Mouse (Mus musculus) adrenal gland, postnatal 36 days (tissue): ENCODE data around the gene Pgm1. TPM values are rescaled to one million over a fixed set of nuclear protein-coding genes. Genes with fewer than 3 reads are reported as not detected.
A peak's percentile ranks its signal among the peaks of the same experiment; 100 is the strongest.

Source experiments
- DNase-seq, 2 experiments: peaks; one replicate each; pipeline ENCODE4 v3.0.0; 2021; ENCODE audit warnings: mixed read lengths in 1 of 2
- total RNA-seq, 2 experiments: library from RNA; stranded (reverse); gene quantifications; 2 replicates each; pipeline ENCODE4 v1.2.3; 2021

The Pgm1 gene
- total RNA-seq, 2 experiments from 2014 or later = 68.0 to 115 TPM

DNA sequence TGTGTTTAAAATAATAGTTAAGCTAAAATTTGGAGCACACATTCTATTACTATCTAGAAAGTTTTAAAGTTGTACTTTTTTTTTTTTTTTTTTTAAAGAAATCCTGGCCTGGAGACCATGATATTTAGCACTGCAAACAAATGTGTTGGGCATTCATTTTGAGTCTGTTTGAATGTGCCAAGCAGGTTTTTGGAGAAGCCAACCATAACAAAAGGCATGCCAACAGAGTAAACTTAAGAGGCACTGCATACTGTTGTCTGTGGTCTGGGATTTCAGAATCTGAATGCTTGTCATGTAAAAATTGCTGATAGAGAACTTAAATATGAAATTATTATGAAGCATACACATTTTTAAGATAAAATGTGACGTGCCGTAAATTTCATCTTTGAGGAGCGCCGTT, 28.0 kb downstream of the Pgm1 start:
- no peak for DNase-seq

DNA sequence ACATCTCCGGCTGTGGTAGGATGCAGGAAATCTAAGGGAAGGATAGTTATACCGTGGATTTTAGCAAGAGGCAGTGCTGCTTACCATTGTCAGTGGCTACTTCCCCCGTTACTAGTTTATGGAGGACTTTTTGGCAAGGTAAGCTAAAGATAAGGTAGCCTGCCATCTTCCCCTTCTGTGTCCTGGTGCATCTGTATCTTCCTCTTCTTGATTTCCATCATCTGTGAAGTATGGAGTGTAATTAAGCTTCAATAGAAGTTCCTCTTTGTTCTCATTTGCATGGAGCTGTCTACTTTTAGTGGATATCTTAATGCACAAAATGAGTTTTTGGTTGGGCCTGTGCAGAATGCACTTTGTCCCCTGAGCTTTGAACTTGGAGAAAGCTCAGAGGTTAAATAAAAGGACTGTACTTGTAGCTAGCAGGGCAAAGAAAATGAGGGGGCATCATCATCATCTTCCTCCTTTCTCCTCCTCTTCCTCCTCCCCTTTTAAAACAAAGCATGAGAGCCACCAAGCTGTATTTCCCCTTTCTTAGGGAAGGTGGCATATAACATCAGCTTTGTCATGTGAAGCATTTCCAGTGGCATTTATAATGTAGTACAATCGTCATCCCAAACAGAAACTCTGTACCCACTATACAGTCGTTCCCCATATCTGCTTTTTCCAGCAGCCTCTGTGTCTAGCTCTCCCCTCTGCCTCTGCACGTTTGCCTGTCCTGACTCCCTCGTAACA, 29.0 kb downstream of the Pgm1 start:
- DNase-seq = no peak

DNA sequence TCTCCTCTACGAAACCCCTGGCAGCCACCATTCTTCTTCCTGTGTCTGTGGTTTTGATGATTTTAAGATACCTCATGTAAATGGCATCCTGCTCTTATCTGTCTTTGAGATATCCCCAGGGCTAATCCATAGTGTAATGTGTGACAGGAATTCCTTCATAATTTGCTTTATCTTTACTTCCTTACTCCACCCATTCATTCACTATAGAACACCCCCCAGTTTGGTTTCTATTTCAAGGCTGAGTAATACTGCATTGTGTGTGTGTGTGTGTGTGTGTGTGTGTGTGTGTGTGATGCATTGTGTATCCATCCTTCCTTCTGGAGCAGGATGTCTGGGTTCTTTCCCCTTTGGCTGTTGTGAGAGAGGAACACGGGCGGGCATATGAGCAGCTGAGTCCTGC, 30.1 kb downstream of the Pgm1 start:
- no peak for DNase-seq

DNA sequence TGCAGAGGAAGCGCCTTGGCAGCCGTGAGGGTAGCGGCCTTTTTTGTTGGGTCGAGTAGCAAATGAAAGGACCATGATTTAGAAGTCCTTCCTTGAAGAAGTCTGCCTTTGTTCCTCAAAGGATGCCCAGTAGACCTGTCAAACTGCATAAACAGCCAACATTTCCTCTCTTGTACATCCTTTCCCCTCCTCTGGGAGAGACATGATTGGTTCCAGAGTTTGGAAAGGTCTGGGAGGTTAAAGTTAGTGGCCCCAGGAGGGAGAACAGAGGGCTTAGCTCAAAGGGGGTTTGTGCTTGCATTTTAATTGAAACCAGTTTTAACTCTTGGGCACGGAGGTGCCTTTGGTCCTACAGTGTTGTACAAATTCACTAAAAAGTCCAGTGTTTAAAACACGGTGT, 37.3 kb downstream of the Pgm1 start:
- no peak for DNase-seq

DNA sequence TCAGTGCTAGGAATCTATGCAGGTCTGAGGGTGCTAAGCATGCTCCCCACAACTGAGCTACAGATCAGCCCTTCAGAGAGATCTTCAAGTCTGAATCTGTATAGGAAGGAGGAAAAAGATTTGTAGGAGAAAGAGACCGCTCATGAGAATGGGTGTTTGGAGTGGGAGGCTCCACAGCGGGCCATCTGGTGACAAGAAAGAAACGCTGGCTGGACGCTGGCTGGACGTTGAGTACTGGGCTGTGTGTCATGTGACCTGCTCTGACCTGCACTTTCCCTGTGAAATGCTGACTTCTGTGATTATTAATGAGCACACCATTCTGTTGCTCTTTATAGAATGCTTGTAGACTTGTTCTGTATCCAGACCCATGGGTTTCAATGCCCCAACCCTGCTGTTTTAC, 40.1 kb downstream of the Pgm1 start:
- peak in 1 of 2 experiments; percentile 10 for DNase-seq

DNA sequence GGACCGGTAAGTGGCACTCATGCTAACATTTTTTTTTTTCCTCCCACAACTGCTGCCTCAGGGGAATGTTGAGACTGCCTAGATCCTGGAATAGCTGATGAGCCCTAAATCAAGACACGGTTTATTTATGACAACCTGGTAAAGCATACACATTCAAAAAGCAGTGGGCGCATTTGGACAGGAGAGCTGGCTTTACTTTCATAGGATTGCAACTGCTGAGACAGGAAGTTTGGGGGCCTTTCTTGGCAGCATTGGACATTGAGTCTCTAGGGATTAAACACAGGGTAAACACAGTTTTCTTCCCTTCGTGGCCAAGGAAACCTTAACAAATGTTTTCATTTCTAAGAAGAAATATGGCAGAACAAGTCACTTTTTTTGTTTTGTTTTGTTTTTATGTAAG, 40.9 kb downstream of the Pgm1 start:
- DNase-seq = no peak

DNA sequence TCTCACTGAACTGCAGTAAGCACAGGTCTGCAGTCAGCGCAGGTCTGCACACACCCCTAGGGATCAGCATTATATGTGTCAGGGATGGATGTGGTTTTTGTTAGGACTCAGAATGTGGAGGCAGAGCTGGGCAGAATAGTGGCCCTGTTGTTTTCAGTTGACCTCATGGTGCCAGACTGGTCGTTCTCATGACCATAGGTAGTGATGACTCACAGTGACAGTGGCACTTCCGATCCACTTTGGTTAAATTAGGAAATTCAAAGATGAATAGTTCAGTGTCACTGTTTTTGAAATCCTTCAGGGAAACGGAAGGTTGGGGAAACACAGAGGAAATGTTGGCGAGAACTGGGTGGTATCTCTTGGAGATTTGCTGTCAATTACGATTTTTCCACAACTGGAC, 43.7 kb downstream of the Pgm1 start:
- DNase-seq = no peak

DNA sequence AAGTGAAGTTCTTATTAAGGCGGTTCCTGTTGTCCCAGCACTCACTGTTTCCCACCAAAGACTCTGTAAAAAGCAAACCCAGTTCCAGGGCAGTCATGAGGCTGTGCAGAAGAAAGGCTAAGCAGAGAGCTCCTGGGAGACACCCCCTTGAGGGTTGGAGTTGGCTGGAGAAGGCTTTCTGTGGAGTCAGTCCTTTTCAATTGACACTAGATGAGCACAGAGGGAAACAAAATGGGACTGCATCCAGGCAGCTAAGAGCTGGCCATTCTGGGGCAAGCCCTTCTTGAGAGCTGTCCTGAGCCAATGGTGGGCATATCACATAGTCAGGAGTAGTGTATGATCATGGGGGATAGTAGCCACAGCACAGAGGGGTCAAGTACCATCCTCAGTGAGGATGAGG, 44.7 kb downstream of the Pgm1 start:
- no peak for DNase-seq

DNA sequence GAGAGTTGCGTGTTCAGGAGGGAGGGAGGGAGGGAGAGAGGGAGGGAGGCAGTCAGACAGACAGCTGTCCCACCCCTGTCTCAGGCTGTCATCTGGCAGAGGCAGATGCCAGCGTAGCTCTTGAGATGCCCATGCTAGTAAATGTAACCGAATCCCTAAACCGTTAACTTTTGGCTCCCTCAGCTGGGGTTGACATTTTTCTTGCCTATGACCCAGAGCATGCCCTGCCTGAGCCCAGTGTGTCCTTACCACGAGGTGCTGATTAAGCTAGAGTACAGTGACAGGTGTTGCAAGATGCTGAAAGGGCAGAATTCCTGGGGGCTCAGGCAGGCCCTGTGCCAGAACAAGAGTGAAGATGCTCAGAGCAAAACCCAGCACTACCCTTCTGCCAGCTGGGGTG, 45.2 kb downstream of the Pgm1 start:
- DNase-seq = no peak

DNA sequence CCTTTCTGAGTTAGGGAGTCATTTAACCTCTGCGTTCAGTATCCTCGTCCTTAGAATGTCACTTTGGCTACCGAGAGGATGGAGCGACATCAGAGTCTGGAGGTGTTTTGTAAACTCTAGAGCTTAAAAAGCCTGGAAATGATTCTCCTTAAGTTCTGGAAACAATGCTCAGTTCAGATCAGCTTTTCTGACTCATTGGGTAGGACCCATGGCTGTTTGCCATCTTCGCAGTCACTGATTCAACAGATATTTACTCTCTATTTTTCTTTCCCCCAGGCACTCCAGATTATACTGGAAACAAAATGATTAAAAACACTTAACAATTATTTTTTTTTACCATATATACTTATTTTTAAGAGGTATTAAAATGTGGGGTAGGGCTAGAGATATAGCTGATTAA, 50.1 kb downstream of the Pgm1 start:
- DNase-seq = peak in 1 of 2 experiments; percentile 30

DNA sequence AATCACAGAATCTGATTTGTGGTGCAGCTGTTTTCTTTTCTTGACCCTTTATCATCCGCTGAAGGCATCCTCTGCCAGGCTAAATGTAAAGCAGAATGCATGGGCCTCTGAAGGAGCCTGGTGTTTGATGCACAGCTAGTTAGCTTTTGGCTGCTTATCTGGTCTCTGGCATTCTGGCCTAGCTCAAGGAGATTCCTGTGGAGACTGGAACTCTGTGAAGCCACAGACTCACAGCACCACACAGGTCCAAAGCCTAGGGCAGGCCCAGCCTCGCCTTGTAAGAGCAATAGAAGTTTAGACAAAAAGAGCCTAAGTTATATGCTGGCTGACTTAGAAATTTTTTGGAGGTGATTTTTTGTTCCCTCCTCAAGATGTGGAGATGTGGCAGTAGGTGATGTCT, 52.0 kb downstream of the Pgm1 start:
- no peak for DNase-seq

DNA sequence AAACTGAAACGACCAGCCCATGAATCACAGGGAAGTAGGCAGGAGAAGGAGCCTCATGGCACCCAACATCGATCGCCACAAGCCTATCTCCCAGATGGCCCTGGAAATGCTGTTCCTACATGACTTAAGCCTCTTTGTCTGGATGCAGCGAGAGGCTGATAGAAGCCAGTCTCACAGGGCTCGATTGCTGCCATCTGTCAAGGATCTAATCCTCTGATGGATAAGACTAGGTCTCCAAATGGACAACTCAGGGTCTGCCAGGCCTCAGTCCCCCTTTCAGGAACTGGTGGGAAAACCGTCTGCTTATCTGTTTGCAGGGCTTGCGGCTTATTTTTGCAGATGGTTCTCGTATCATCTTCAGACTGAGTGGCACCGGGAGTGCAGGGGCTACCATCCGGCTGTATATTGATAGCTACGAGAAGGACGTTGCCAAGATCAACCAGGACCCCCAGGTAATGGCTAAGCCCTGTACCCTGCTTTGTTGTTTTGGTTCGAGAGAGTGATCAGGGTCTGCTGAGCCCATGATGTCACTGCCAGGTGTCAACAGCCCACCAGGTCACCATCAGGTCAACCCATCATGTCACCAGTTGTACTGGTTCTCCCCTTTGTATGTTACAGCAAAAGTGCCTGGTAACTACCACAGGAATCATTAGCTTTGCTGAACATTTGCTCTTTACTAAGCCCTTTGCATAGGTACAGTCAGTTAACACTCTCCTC, 54.6 kb downstream of the Pgm1 start:
- DNase-seq = no peak

DNA sequence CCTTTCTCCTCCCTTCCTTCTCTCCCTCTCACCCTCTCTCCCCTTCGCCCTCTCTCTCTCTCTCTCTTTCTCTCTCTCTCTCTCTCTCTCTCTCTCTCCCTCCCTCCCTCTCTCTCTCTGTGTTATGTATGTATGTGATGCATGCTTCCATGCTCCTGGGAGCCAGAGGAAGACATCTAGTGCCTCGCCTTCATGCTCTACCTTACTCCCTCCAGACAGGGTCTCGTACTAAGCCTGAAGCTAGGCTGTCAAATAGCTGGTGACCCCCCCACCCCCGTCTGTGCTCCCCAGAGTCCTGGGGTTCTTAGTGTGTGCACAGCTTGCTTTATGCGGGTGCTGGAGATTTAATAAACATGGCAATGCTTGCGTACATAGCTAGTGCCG, 55.1 kb downstream of the Pgm1 start:
- no peak for DNase-seq

DNA sequence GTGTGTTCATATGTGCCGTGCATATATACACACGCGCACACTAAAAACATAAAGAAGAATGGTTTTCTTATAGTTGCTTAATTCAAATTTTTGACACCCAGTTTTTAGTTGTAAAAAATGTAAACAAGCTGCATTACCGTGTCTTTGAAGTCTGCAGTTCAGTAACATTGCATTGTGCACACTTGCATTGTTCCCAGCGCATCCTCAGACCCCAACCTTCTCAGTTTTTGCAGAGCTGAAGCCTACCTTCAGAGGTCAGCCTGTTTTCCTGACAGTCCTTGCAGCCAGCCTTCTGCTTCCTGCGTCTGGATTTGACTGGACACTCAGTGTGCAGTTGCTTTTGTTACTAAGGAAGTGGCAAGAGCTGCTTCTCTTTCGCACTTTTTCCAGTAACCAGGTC, 55.9 kb downstream of the Pgm1 start:
- no peak for DNase-seq

DNA sequence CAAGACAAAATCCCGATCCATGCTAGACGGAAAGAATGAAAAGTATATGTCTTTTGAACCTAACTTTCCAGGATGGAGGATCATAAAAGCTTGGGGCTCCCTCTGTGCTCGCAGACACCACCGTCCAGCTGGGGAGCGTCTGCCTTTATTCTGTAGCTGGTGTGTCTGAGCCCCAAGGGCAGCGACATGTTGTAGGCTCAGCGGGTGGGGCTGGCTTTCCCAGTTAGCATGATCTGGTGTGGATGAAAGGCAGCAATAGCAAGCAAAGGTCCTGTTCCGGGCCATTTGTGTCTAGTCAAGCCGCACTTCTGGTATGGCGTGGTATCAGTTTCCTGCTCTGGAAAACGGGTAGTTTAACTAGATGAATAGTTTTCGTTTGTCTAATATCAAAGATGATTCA, 56.4 kb downstream of the Pgm1 start:
- DNase-seq = no peak

DNA sequence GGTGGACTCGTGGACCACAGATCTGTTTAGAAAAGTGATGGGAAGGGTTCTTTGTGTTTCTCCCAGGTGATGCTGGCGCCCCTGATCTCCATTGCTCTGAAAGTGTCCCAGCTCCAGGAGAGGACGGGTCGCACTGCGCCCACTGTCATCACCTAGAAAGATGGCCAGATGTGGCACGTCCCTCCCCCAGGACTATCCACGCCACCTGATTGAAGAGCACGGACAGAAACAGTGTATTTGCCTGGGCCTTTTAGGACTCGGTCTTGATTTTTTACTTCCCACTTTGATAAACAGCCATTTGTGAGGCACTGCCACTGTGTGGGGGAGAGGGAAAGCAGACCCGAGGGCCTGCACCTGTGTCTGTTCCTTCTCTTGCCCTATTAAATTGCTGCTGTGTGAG, 57.4 kb downstream of the Pgm1 start:
- no peak for DNase-seq

DNA sequence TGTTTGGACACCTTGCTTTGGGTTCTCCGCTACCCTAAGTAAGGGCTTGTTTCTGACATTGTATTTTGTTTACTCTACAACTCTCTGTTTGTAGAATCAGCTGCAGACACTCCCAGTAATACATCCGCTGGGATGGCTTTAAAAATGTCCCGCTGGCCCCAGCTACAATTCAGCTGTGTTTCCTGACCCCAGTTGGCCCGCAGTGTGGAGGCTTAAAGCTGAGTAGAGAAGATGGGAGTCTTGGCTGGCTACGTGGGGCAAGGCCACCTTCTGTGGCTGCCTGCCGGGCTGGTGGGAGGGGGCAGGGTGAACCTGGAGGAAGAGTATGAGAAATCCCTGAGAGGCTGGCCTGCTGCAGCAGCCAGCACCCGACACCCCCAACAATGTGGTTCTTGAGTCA, 59.6 kb downstream of the Pgm1 start:
- no peak for DNase-seq

DNA sequence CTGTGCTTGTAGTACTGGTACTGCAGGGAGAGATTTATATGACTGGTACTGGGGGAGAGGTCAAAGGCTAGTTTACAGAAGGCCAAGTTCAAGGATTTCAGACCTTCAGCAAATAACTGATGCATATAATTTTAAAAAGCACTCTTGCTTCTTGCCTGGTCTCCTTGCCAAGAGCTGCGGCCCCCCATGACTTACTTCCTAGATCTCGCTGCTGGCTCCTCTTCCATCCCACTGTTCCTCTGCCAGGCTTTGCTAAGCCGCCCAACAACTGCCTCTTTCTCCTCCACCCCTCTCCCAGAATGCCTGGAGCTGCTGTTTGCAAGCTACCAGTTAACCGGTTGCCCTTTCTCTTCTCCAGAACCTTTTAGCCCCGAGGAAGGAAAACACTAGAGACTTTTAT, 71.8 kb downstream of the Pgm1 start:
- no peak for DNase-seq

DNA sequence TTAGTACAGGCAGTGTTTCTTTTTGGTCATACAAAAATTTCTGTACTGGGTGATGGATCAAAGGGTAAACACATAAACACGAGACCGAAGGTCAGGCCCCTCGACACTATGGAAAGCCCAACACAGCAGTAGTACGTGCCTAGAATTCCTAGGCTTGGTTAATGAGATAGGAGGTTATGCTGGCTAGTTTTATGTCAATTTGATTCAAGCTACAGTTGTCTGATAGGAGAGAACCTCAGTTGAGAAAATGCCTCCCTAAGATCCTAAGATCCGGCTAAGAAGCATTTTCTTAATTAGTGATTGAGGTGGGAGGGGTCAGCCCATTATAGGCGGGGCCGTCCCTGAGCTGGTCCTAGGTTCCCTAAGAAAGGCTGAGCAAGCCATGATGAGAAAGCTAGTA, 72.6 kb downstream of the Pgm1 start:
- DNase-seq = no peak

DNA sequence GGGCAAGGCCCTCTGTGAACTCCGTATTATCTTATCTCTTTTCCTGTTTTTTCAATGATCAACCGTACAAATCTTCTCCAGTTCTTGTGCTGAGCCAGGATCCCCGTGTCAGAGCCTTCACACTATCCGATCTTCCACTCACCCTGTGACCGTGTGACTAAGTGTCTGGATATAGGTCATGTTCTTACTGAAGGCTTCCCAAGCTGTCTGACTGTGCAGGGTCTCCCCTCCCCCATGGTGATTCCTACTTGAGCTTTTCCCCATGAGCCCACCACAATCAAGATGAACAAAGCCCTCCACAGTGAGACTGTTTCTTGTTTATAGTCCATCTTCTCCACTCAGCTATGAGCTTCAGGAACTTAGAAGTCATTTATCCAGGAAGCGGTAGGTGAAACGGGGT, 78.5 kb downstream of the Pgm1 start:
- no peak for DNase-seq

DNA sequence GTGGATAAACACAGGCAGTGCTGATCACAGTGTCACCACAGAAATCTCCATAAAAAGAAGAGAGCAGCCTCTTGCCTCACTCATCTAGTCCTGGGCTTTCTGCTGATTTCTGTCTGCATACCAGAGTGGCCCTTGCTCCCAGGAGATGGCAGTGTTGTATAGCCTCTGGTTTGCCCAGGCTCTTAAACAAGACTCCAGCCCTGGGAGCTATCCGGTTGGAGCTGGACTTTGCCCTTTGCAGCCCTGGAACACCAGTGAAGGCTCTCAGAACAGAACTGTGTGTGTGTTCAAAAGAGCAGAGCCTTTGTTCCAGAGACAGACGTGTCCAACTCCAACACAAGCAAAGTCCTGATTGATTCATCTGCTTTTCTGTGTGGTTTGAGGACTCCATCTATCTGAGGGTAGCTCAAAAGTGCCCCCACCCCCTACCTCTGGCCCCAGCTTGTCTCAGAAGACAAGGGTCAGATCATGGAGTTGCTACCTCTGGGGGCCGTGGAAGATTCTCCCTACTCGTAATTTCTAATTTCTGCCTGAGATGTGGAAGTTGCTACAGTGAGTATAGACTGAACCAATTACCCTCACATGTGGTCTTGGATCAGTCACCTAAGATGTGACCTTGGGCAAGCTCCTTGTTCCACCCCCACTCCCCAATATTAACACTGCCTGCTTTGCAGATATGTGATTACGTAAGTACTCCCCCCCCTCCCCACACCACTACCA, 79.3 kb downstream of the Pgm1 start:
- DNase-seq = peak; percentile 79 to 86

DNA sequence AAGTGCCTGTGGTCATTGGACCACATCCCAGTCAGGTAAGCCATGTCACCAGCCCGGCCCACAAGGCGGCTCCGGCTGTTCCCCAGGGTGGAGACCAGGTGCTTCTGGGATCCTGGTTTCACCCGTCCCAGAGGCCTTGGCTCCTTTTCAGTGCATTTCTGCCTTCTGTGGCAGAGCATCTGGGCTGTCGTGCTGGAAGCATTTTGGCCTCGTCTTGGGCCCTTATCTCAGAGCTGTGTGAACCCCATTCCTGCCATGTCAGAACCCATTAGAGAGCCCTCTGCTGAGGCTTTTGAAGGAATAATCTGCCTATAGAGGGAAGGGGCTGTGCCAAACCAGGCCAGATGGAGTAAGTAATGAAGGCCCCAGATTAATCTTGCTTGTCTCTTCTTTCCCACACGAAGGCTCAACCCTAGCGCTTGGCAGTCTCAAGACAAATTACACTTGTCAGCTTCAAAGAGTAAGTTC, 80.0 kb downstream of the Pgm1 start:
- no peak for DNase-seq

DNA sequence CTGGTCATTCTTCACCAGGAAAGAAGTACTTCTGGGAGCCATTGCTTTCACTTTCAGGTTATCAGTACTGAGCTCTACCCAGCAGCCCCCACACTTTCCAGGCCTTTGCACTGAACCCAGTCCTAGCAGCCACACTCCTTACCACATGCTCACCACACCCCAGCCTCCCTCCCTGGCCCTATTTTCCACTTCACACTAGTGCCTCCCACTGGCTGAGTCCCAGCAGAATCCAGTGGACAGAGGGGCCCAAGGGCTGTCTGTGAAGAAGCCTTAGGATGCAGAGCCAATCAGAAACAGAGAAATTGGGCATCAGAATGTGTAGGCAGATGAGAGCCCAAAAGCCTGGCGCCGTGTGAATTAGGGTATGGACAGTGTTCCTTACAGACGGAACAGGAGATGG, 81.7 kb downstream of the Pgm1 start:
- DNase-seq = peak; percentile 15 to 20
